8 mouse cellular contexts compared by ENCODE assay signal in the genomic region with DNA sequence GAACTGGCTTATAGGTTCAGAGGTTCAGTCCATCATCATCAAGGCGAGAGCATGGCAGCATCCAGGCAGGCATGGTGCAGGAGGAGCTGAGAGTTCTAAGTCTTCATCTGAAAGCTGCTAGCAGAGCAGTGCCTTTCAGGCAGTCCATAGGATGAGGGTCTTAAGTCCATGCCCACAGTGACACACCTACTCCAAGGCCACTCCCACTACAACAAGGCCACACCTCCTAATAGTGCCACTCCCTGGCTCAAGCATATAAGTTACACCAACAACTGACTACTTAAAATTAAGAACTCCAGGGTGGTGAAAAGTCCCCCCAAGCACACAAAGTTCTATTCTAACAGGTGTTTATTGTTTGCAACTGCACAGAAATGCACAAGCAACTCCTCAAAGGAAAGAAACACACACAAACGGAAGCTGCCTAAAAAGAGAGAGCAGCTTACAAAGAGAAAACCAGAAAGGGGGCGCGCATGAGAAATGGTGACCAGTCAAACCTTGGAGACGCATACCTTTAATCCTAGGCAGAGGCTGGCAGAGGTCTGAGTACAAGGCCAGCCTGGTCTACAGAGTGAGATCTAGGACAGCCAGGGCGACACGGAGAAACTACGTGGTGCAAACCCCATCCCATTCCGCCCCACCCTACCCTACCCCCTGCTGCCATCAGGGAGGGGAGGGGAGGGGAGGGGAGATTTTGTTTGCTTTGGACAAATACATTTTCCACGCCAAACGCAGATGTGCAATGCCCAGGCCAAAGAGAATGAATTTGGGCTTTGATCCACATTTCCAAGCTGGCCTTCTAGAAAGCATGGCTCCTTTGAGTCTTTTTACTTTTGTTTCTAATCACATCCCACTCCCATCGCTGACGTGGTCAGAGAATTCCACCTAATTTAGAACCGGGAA. TPM values are rescaled to one million over a fixed set of nuclear protein-coding genes. Genes with fewer than 3 reads are reported as not detected.
A peak's percentile ranks its signal among the peaks of the same experiment; 100 is the strongest.
DNase-seq lines count a peak whose midpoint lies in the region; ATAC-seq and TF ChIP-seq lines count a peak whose summit lies in the region.

No protein-coding gene starts in this region.

- H3K4me3 ChIP-seq in cerebellum, adult 2 months (replicated peaks; ENCODE audit: insufficient read depth, low read depth, low read length), result peak overlapping the region; percentile 65
- peak overlapping the region; percentile 62 for H3K4me3 ChIP-seq in forebrain, embryonic 16.5 days (replicated peaks; ENCODE audit: low read length)
- H3K4me3 ChIP-seq in intestine, embryonic 14.5 days (ENCODE audit: low read depth, low read length), result peak overlapping the region; percentile 75
- peak overlapping the region; percentile 80 for H3K4me3 ChIP-seq in lung, embryonic 15.5 days

- H3K4me1 ChIP-seq in cerebellum, adult 2 months (ENCODE audit: control insufficient read depth, insufficient read depth, low read length), result no peaks in the 10 kb centered on the region
- peaks cover 9% of the 10 kb centered on the region for H3K4me1 ChIP-seq in forebrain, embryonic 16.5 days (replicated peaks; ENCODE audit: control insufficient read depth, insufficient read depth, low read length)
- peaks cover 3% of the 10 kb centered on the region for H3K4me1 ChIP-seq in intestine, embryonic 14.5 days (replicated peaks; ENCODE audit: control insufficient read depth, insufficient read depth, low read length)
- peaks cover 12% of the 10 kb centered on the region for H3K4me1 ChIP-seq in lung, embryonic 15.5 days

- peak overlapping the region; percentile 97 for H3K4me2 ChIP-seq in forebrain, embryonic 16.5 days (ENCODE audit: low read length)
- peak overlapping the region; percentile 80 for H3K4me2 ChIP-seq in intestine, embryonic 14.5 days (ENCODE audit: low read length)
- H3K4me2 ChIP-seq in lung, embryonic 15.5 days, result peak overlapping the region; percentile 80

- TF ChIP-seq POLR2A in cerebellum, adult 2 months (IDR thresholded peaks at IDR 0.05; ENCODE audit: borderline replicate concordance, insufficient read depth, low read length), result no peak

- ATAC-seq in forebrain, embryonic 16.5 days, result peak; percentile 37; the same call in 1 of the 2 replicates
- peak; percentile 65 for ATAC-seq in intestine, embryonic 14.5 days (replicated peaks; ENCODE audit: low FRiP score, low TSS enrichment, low read depth)
- ATAC-seq in lung, embryonic 15.5 days (ENCODE audit: borderline replicate concordance, extremely low read depth, low FRiP score, low TSS enrichment), result peak; percentile 77

- TF ChIP-seq CTCF in cerebellum, adult 2 months (IDR thresholded peaks at IDR 0.05; ENCODE audit: borderline replicate concordance, insufficient read depth, low read depth, low read length), result no peak

- H3K27ac ChIP-seq in cerebellum, adult 2 months (ENCODE audit: insufficient read depth, low read length), result no peak overlapping the region
- no peak overlapping the region for H3K27ac ChIP-seq in forebrain, embryonic 16.5 days (ENCODE audit: low read length)
- peak overlapping the region; percentile 77 for H3K27ac ChIP-seq in intestine, embryonic 14.5 days (ENCODE audit: low read depth)
- peak overlapping the region; percentile 81 for H3K27ac ChIP-seq in lung, embryonic 15.5 days

- H3K9me3 ChIP-seq in forebrain, embryonic 16.5 days (ENCODE audit: control insufficient read depth, low read length), result no peaks in the 10 kb centered on the region
- H3K9me3 ChIP-seq in intestine, embryonic 14.5 days (ENCODE audit: control insufficient read depth, low read length), result no peaks in the 10 kb centered on the region
- H3K9me3 ChIP-seq in lung, embryonic 15.5 days, result no peaks in the 10 kb centered on the region

- H3K27me3 ChIP-seq in cerebellum, adult 2 months (ENCODE audit: control insufficient read depth, insufficient read depth, low read length), result no peaks in the 10 kb centered on the region; the same call in 1 of the 2 replicates
- no peaks in the 10 kb centered on the region for H3K27me3 ChIP-seq in forebrain, embryonic 16.5 days (replicated peaks; ENCODE audit: control insufficient read depth, insufficient read depth, low read length)
- no peaks in the 10 kb centered on the region for H3K27me3 ChIP-seq in intestine, embryonic 14.5 days (replicated peaks; ENCODE audit: control insufficient read depth, insufficient read depth, low read length)
- no peaks in the 10 kb centered on the region for H3K27me3 ChIP-seq in lung, embryonic 15.5 days

- WGBS in cerebellum, adult 2 months, result 10% methylated on average over 14 of the region's 14 CpGs
- WGBS in forebrain, embryonic 16.5 days, result 5% methylated on average over 14 of the region's 14 CpGs
- WGBS in intestine, embryonic 14.5 days, result 6% methylated on average over 14 of the region's 14 CpGs
- 5% methylated on average over 14 of the region's 14 CpGs for WGBS in lung, embryonic 15.5 days

- DNase-seq in cerebellum, adult 2 months, result no peak
- no peak for DNase-seq in cerebellum, adult 11 months
- DNase-seq in adrenal gland, adult 2 months, result peak; percentile 41
- no peak for DNase-seq in intestine, embryonic 14.5 days (ENCODE audit: low spot score)
- DNase-seq in ovary, postnatal 10 days (ENCODE audit: low spot score), result peak; percentile 17
- no peak for DNase-seq in layer of hippocampus, postnatal 36 days

- no peaks in the 10 kb centered on the region for H3K36me3 ChIP-seq in forebrain, embryonic 16.5 days (ENCODE audit: control insufficient read depth, insufficient read depth)
- H3K36me3 ChIP-seq in intestine, embryonic 14.5 days (ENCODE audit: control insufficient read depth, insufficient read depth, low read length), result no peaks in the 10 kb centered on the region
- peaks cover 6% of the 10 kb centered on the region; the same call in 1 of the 2 replicates for H3K36me3 ChIP-seq in lung, embryonic 15.5 days

- peak overlapping the region; percentile 65 for H3K9ac ChIP-seq in forebrain, embryonic 16.5 days (replicated peaks; ENCODE audit: low read depth, low read length)
- H3K9ac ChIP-seq in intestine, embryonic 14.5 days (ENCODE audit: low read length), result peak overlapping the region; percentile 83
- peak overlapping the region; percentile 92 for H3K9ac ChIP-seq in lung, embryonic 15.5 days

RNA-seq across cellular contexts. Expression of gene Fam114a1, which starts 0.7 kb away (rescaled TPM):
- polyA plus RNA-seq in cerebellum, adult 2 months (2012; rRNA removed), result 3.7 and 3.9 TPM in 2 replicates
- total RNA-seq in adrenal gland, adult 2 months (2021), result 10 to 100 TPM; 30.3 to 31.7 TPM
- polyA plus RNA-seq in adrenal gland, adult 2 months (2012; rRNA removed), result 4.1 and 4.6 TPM in 2 replicates
- polyA plus RNA-seq in forebrain, embryonic 16.5 days (2015; fragmentation: Nextera tagmentation; extraction: Ambion mirVana), result 6.7 and 8.5 TPM in 2 replicates
- polyA plus RNA-seq in intestine, embryonic 14.5 days (2014; fragmentation: Nextera tagmentation; extraction: Ambion mirVana), result 32.4 and 35.1 TPM in 2 replicates
- 54.2 and 55.1 TPM in 2 replicates for polyA plus RNA-seq in lung, embryonic 15.5 days (2015; fragmentation: Nextera tagmentation; extraction: Ambion mirVana)
- 1 to 10 TPM; 3.7 to 6.1 TPM for total RNA-seq in layer of hippocampus, postnatal 36 days (2021)

RNA-seq across cellular contexts. Expression of gene Tlr6, which starts 9.3 kb away (rescaled TPM):
- 0.13 and 0.21 TPM in 2 replicates for polyA plus RNA-seq in cerebellum, adult 2 months (2012; rRNA removed)
- 1 to 10 TPM in 1 of 2 experiments, under 1 TPM in 1; 0.95 to 1.7 TPM for total RNA-seq in adrenal gland, adult 2 months (2021)
- 0.41 and 0.51 TPM in 2 replicates for polyA plus RNA-seq in adrenal gland, adult 2 months (2012; rRNA removed)
- 0.22 and 0.41 TPM in 2 replicates for polyA plus RNA-seq in forebrain, embryonic 16.5 days (2015; fragmentation: Nextera tagmentation; extraction: Ambion mirVana)
- polyA plus RNA-seq in intestine, embryonic 14.5 days (2014; fragmentation: Nextera tagmentation; extraction: Ambion mirVana), result 0.64 and 0.78 TPM in 2 replicates
- polyA plus RNA-seq in lung, embryonic 15.5 days (2015; fragmentation: Nextera tagmentation; extraction: Ambion mirVana), result 0.86 and 0.92 TPM in 2 replicates
- under 1 TPM; 0.55 to 0.86 TPM for total RNA-seq in layer of hippocampus, postnatal 36 days (2021)

RNA-seq across cellular contexts. Expression of gene Tlr1, which starts 35.8 kb away (rescaled TPM):
- polyA plus RNA-seq in cerebellum, adult 2 months (2012; rRNA removed), result 0.33 and 0.47 TPM in 2 replicates
- total RNA-seq in adrenal gland, adult 2 months (2021), result 1 to 10 TPM; 1.1 to 2.1 TPM
- 0.49 and 0.50 TPM in 2 replicates for polyA plus RNA-seq in adrenal gland, adult 2 months (2012; rRNA removed)
- polyA plus RNA-seq in forebrain, embryonic 16.5 days (2015; fragmentation: Nextera tagmentation; extraction: Ambion mirVana), result 0.22 and 0.47 TPM in 2 replicates
- polyA plus RNA-seq in intestine, embryonic 14.5 days (2014; fragmentation: Nextera tagmentation; extraction: Ambion mirVana), result 1.0 and 1.2 TPM in 2 replicates
- polyA plus RNA-seq in lung, embryonic 15.5 days (2015; fragmentation: Nextera tagmentation; extraction: Ambion mirVana), result 0.36 and 0.46 TPM in 2 replicates
- under 1 TPM; 0.20 to 0.78 TPM for total RNA-seq in layer of hippocampus, postnatal 36 days (2021)

Comparison
In these comparisons a context has a peak if more than half of its experiments do, and no peak if none do; other contexts are left out.
1. DNase-seq: peak in adrenal gland, adult 2 months (single experiment) and ovary, postnatal 10 days (single experiment); none in cerebellum, adult 2 months (0 of 2), cerebellum, adult 11 months (single experiment), intestine, embryonic 14.5 days (single experiment) and layer of hippocampus, postnatal 36 days (0 of 2).
2. H3K27ac ChIP-seq: peak in intestine, embryonic 14.5 days (single experiment) and lung, embryonic 15.5 days (single experiment); none in cerebellum, adult 2 months (single experiment) and forebrain, embryonic 16.5 days (single experiment).
3. Peak in every context shown above with its lines, with median percentiles within 50 percentile points of each other: H3K4me3 ChIP-seq, ATAC-seq, H3K4me2 ChIP-seq and H3K9ac ChIP-seq.